Mouse (Mus musculus) heart, postnatal 4 days (tissue): ENCODE data around the gene Csf1. TPM values are rescaled to one million over a fixed set of nuclear protein-coding genes. Genes with fewer than 3 reads are reported as not detected.
"Not testable (repeated sequence)": the region's sequence is repeated elsewhere in the genome, so short reads cannot be mapped to it uniquely, and the experiment has no call there.

Experiments used
- DNase-seq: peaks from one replicate; pipeline ENCODE4 v3.0.0; 2021
- total RNA-seq, 2 experiments: library from RNA; stranded (reverse); gene quantifications; 2 replicates each; pipeline ENCODE4 v1.2.3; 2021

The Csf1 gene
- total RNA-seq, 2 experiments from 2014 or later = 14.8 to 15.4 TPM

DNA sequence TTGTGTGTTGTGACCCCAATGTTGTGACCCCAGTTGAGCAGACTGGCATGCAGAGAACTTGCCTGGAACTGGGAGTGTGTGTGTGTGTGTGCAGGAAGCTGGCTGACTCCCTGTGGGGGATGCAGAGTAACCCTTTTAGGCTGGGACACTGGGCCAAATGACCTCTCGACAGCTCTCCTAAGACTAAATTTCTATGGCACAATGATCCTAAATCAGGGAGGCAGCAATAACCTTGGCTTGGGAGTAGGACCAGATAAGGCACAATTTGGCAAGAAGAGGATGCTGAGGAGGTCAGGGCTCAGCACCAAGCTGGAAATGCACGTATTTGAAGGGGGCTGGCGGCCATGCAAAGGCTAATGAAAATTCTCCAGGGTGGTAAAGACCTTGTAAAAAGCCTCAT lies 14.2 kb downstream of the Csf1 start:
- DNase-seq = no peak

DNA sequence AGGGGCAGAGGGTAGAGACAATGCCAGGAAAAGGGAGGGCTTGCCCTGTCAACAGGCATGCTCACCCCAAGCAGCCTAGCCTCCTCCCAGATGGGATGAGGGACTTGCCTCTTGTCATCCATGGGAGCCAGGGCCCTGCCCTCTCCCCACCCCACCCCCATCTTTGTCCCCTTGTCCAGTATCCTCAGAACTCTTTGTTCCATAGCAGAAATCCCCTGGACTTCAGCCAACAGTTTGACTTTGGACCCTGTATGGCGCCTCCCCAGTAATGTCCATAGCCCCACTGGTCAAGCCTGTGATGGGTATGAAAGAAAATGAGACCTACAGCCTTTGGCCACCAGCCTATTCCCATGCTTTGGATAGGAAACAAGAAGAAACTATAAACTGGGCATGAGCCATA lies 16.6 kb downstream of the Csf1 start:
- DNase-seq = no peak

DNA sequence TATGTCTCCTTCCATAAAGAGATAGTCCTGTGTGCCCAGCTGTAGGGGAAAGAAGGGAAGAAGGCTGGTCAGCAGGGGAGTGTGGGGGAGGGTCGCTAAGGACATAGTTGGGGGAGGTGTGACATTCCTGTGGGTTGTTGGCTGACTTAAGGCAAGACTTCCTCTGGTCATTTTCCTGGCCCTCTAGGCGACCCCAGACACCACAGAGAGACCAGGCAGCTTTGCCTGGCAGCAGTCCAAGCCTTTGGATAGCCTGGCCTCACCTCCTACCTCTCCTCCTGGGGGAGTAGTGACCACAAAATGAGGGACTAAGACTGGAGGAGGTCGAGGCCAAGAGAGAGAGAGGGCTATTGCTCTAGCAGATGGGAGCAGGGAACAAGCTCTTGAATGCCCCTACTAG lies 17.2 kb downstream of the Csf1 start:
- peak; percentile 42 for DNase-seq

DNA sequence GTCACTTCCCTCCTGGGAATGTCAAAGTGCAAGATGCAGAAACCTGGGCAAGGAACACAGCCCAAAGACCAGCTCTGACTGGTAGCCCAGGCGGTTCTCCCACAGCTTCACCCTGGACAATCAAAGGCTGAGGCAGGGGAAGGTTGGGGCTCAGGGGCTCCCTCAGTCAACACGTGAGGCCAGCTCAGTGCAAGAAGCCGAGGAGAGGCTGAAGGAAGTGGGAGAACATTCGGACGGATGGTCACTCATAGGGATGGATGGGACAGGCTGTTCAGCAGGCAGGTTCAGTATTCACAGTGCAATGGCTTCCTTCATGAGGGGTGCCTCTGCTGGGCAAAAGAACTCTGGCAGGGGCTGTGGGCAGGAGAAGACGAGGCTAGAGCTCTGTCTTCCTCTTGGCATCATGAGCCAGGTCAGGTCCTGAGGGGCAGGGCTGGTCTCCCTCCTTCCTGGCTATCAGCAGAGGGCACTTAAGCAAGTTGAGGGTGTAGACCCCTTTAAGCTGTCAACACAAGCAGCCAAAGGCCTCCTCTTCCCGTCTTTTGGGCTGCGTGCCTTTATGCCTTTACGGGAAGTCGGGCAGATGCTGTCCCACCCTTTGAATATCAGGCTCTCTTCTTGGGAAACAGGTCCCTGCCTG lies 18.1 kb downstream of the Csf1 start:
- no peak for DNase-seq

DNA sequence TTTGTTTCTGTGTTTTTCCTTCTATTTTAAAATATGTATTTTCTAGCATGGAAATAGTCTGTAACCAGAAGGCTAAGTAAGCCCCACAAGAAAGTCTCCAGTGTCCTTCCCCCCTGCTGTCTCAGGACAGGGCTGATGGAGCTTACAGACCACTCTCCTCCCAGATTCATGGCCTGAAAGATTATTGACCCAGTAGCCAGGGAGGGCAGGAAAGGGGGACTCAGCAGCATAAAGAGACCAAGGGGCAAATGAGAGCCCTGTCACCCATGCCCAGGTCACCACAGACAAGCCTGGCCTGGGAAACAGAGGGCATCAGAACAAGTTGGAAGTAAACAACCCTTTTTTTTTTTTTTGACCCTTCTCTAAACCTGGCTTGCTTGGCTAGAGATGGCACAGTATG lies 18.9 kb downstream of the Csf1 start:
- DNase-seq = no peak

DNA sequence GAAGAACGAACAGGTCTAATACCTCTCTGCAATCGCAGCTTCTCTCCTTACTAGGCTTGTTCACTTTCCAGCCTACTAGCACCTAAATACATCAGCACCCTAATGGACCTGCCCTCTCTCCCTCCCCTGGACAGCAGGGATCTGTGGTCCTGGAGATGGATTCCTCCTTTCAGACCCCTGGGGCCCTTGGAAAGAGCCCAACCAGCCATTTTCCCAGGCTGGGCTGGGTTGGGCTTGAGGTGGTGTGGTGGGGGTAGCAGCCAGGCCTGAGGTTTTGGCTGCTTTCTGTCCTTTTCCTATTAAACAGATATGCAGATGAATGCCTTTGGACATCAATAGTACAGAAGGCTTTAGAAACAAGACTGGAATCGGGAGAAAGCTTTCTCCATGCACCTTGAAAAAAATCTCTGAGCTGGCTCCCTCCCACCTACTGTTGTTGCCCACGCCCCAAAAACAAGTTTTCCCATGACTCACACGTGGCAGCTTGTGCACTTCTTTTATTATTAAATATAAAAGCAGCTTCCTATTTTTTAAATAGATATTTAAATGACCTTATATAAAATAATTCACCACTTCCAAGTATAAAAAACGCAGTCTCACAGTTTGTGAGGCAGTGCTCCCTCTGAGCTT lies 19.6 kb downstream of the Csf1 start:
- DNase-seq = peak; percentile 92

DNA sequence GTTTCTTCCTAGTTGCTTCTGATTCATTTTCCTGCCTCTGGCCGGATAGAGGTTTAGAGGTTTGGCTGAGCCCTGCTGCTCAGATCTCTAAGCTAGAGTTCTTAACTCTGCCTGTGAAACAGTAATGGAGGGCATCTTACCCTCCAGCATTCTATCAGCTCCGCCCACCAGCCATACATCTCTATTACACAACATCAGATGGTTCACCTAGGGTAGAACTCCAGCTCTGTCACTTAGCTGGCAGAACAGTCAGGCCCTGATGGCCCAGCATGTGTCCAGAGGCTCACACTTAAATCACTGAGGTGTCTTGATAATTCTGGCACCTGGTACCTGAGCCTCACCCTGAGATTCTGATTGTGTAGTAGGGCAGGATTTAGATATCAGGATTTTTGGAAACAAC lies 20.3 kb downstream of the Csf1 start:
- DNase-seq = no peak

DNA sequence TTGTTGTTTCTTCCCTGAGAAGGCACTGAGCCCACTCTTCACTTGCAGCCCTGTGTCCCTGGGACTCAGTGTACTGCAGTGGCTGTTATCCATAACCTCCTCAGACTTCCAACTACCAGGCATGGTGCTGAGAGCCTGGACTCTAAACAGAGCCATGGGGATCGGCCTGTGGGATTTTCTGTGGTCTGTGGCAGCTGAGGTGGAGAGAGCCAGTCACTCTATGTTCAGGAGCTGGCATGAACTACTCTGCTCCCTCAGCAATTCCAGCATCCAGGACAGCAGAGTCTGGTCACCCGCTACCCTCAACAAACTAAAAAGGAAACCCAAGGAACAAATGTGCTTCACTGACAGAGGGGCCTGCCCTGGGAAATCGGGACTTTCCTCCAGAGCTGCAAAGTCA lies 20.8 kb downstream of the Csf1 start:
- DNase-seq = no peak

DNA sequence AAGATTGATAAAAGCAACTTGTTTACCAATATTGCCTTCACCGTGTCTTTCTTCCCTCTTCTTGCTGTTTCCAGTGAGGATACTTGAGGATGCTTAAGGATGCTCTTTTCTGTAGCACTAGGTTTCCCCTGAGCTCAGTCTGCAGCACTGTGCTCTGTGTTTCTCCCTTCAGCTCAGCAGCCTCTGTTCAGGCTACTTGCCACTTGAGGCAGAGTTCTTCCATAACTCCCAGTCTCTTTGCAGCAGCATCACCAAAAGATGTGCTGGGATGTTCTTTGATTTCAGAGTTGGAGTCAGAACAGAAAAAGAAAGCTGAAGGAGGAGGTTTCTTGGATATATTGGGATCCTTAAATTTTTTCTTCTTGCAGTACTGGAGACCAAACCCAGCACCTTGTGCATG lies 21.6 kb downstream of the Csf1 start:
- DNase-seq = no peak

DNA sequence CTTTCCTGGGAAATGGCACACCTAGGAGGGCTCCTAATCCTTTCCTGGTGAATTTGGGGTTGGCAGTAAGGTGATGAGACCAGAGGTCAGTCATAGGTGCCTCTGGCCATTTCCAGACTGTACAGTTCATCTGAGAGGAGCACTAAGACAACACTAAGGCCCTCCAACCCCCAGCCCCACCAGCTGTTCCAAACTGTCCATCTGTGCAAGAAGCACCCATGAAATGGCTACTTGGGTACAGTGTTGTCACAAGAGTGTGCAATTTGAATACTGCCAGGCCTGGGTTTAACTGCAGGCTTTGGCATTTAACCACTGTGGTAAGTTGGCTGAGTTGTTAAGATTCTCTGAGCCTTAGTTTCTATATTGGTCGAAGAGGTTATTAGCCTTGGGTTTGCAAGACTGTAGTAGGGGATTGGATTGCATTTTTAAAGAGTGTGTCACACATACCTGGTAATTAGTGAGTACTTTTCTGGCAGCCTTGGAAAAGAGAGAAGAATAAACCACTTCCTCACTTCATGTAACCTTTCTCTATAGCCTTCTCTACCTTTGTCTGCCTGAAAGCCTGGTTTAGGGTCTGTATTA lies 22.6 kb downstream of the Csf1 start:
- no peak for DNase-seq

DNA sequence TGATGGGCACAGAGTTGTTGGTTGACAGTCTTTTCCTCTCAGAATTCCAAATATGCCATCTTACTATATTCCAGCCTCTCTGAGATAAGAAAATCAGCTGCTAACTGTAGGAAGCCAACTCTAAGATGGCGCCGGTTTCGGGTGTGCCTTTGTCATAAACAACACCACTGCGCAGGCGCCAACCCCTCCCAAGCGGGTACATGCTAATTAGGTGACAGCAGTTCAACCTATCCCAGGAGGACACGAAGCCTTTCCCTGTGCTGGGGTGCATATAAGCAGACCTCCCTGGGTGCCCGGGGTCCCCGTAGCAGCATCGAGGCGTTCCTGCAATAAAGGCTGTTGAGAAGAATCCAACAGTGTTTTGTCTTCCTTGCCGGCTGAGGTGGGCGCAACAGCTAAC lies 24.6 kb downstream of the Csf1 start:
- not testable (repeated sequence) for DNase-seq

DNA sequence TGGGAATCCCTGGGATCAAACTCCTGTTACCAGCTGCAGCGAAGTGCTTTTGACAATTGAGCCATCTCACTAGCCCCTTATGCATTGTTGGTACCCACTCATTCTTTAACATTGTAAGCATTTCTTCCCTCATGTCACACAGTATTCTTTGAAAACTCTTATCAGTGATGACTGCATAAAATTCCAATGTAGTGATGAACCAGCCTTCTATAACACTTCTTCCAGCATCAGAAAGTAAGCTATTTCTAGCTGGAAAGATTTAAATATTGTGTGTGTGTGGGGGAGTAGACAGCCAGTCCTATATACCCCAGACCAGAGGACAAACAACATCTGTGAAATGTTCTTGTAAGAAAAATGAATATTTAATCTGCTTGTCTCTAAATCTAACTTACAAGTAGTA lies 26.9 kb downstream of the Csf1 start:
- DNase-seq = no peak

DNA sequence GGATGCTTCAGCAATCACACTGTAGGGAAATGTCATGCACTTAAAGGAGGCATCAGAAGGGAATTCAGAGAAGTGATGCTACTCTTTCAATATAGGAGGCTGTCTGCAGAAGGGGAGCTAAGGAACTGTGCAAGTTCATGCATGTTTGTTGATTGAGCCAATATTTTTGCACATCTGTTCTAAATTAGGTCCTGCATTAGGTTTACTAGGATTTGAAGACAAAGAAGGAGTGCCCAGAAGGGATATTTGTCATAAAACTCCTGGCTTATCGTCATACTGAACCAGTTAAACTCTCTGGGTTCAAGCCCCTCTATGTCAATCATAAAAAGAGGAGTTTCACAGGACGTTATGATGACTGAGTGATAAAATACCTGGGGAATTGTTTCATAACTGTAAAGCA lies 30.0 kb downstream of the Csf1 start:
- no peak for DNase-seq

DNA sequence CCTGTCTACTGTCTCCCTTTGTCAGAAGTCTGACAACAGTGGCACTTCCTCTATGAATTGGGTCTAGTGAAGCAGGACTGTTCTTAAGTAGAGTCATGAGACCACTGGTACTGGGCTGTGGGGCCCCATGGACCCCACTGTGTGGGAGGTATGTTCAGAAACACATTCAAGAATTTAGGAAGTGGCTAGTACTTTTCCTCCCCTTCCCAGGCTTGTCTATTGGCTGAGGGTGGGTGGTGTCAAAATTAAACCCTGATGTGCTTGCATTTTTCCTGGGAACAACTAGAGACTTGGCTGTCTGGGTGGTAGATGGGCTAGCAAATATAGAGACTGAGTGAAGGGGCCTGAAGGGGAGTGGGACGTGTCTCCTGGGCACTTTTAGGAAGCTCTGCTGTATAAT lies 31.8 kb downstream of the Csf1 start:
- DNase-seq = no peak

DNA sequence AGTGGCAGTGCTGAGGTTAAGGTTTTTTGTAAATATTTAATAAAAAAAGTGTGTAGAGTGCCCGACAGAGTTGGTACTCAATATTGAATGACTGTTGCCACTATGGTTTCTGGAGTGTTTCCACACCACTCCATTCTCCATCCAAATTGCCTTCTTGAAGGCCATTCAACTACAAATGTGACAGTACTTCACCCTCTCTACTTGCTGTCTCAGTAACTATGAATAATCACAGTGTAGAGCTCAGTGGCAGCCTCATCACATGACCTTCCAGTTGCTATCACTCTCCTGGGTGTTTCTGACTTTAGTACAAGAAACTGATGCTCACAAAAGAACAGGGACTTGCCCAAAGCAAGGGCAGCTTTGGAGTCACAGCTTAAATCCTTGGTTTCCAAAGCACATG lies 44.3 kb downstream of the Csf1 start:
- DNase-seq = no peak

DNA sequence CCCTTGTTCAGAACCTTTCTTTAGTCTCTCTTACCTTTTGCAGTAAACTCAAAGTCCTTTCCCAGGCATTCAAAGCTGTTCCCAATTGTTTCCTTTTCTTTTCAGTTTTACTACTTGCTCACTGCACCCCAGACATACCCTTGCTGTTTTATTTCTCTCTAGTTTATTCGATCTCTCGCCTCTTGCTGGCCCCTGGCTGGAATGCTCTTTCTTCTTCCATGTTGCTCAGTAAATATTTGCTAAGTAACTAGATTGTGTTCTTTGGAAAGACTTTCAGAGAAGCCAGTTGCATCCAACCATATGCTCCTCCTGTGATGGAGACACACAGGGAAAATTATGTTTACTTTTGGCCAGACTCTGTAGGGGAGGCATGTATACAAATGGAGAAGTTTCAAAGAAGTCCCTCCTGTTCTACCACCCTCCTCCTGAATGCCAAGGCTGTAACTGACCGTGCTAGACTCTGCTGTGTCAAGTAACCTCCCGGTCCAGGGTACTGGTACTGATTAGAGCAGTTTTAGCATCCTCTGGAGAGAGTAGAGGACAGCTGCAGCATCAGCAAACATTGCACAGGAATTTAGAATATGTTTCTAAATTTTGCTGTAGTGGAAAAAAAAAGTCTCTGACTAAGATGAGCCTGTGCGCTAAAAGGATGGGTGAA lies 45.9 kb downstream of the Csf1 start:
- no peak for DNase-seq

DNA sequence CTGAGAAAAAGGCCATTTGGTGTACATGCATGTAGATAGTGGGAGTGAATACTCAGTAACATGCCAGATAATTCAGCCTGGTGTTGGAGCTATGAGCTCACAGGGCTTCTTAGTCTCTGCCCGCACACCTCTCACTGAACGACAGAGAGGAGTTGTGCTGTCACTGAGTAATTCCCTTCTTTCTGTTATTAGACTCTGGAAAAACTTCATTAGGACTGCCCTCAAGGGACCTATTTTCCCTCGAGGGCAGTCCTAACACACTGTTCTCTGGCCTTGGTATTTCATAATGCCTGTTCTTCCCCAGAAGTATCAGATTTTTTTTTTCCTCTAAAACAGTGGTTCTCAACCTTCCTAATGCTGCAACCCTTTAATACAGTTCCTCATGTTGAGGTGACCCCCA lies 48.2 kb downstream of the Csf1 start:
- no peak for DNase-seq

DNA sequence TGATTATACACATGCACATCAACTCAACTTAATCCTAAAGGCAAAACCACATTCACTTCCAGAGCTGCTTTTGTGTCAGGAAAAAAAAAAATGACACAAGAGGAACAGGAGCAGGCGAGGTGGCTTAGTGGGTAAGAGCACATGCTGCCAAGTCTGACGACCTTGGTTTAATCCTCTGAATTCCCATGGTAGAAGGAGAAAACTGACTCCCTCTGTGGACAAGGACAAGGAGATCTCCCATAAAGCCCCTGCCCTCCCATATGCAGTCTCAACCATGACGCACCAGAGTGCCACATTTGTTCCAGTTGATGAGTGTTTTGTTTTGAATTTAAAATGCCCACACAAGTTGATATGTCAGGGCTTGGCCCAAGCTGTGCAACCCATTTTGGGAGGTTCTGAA lies 51.1 kb downstream of the Csf1 start:
- no peak for DNase-seq

DNA sequence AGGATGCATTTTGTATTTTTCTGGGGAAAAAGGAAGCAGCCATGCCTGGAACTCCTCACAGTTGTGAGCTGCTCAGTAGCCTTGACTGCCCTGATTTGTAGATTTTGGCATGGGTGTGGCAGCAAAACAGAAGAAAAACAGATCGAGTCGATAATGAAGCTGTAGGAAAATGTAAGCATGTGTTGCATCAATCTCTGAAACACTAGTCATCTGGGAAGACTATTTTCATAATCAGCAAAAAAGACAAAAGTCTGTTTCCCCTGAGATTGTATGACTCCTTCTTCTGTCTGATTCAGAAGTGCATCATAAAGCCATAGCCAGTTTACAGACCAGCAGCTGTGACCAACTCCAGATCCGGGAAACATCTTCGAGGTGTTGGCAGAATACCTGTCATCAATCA lies 53.0 kb downstream of the Csf1 start:
- DNase-seq = no peak

DNA sequence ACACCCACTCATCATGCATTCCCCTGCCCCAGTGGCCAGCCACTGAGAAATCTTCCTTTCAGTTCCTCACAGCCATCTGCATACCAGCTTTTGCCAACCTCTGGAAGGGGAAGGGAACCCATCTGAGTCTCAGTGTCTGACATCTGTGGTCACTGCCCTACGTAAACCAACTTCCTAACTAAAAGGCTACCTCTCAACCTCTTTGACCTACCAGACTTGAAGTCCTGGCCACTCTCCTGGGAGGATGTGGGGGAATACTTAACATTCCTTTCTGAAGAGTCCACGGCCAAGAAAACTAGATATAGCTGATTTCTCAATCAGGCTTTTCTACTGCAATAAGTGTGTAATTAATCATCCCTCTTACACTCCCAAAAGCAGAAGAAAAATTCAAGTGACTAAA lies 54.1 kb downstream of the Csf1 start:
- DNase-seq = no peak

DNA sequence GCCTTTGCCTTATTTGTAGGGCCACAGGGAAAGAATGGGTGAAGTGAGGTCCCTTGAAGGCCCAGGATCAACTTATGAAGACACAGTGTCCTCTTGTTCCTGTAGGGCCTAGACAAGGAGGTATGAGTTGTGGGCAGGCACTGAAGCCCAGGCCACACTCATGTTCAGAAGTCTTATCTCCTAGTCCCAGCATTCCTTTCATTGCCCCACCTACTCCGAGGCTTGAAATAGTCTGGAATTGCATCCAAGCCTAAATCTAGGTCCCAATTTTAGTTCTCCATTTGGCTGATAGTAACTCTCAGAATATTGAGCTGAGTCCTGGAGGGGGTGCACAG lies 55.9 kb downstream of the Csf1 start:
- DNase-seq = peak; percentile 34

DNA sequence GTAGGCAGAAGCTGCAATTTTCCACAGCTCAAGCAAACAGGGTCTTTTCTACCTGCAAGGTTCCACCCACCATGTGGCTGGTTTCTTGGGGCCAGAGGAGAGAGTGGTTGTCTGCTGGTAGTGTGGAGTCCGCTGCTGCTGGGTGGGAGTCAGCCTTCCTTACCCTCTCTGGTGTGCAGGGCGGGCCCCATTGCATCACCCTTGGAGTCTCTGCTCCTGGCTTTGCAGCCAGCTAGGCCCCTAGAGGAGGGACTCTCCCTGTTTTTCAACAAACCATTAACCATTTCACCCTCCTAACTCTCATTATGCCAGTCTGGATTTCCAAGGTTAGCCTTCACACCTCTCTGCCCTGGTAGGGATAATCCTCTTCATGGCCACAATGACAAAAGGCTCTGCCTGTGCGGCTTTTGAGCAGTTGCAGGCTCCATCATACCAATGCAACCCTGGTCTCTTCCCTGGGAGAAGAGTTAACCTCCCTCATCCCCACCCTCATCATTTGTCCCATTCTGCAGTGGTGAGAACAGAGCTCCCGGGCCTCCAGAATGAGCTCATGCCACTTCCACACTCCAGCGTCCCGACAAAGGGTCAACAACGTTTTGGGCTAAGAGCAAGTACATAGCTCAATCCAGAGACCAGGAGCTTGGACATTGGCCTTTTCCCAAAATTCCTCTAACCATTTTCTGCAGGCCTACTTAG lies 56.4 kb downstream of the Csf1 start:
- DNase-seq = peak; percentile 54

DNA sequence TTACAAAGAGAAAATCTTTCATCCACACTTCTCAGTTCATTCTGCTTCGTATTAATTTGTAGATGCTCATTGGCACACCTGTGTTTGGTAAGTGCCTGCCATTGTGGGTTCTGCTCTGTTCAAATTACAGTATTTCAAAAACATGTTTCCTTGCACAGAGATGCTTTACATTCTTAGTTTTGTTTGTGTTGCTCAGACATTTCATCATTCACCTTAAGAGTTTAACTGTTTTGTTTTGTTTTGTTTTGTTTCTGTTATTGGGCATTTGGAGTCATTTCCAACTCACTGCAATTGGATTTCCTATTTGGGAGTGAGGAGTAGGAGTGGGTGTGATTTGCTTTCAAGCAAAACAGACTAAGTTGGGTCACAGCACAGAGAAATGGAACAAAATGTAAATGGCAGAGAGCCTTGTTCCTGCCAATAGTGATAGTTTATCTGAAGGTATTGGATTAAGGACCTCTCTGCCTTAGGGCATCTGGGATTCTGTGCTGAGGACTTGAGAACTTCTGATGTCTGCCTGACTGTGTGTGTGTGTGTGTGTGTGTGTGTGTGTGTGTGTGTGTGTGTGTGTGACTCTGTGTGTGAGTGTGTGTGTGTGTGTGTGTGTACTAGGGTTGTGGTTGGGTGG lies 58.4 kb downstream of the Csf1 start:
- DNase-seq = no peak
